8 mouse cellular contexts compared by ENCODE assay signal in the genomic region with DNA sequence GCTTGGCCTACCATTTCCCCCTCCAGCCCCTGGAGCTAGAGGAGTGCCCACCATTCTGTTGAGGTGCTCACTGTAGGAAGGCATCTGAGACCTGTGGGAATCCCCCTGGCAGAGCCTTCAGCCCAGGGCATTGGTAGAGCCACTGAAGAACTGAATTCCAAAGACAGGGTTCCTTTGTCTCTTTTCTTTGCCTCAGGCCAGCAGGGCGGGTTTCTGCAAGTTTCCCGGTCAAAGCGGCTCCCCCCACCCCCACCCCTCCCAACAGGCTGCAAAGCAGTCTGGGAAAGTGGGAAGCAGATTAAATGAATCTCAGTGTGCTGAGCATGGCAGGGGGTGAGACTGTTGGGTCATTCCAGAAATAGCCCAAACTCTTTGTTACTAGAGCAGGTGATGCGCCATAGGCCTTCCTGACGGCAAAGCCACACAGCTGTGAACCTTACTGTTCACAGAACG. TPM values are rescaled to one million over a fixed set of nuclear protein-coding genes. Genes with fewer than 3 reads are reported as not detected.
DNase-seq lines count a peak whose midpoint lies in the region; ATAC-seq and TF ChIP-seq lines count a peak whose summit lies in the region.

No protein-coding gene starts in this region.

- TF ChIP-seq CTCF in heart, postnatal 0 days (IDR thresholded peaks at IDR 0.05; ENCODE audit: low read depth) = no peak

- H3K4me3 ChIP-seq in heart, embryonic 16.5 days (ENCODE audit: low read length) = 0 out of 2 replicates have a peak overlapping the region, but pooled peaks have one; percentile 1
- H3K4me3 ChIP-seq in heart, postnatal 0 days (ENCODE audit: low read depth, low read length) = no peak overlapping the region
- no peak overlapping the region for H3K4me3 ChIP-seq in myocyte

- no peaks in the 10 kb centered on the region for H3K9me3 ChIP-seq in heart, embryonic 16.5 days (replicated peaks; ENCODE audit: control insufficient read depth, low read length)
- no peaks in the 10 kb centered on the region for H3K9me3 ChIP-seq in heart, postnatal 0 days (replicated peaks; ENCODE audit: control insufficient read depth, low read length)

- intact Hi-C loops in left cerebral cortex, postnatal 25 days (cut with DNase I) = no loop called here

- no peak; the same call in 1 of the 2 replicates for ATAC-seq in heart, embryonic 16.5 days (replicated peaks; ENCODE audit: extremely low read depth, insufficient read depth, low FRiP score)
- peak; percentile 42 for ATAC-seq in heart, postnatal 0 days (ENCODE audit: insufficient read depth, low read depth)
- ATAC-seq in erythroblast, adult 5-6 weeks (replicated peaks; ENCODE audit: low FRiP score, poor library complexity, severe bottlenecking) = no peak

- H3ac ChIP-seq in myocyte (ENCODE audit: control insufficient read depth, insufficient read length) = no peak overlapping the region

- no peaks in the 10 kb centered on the region for H3K27me3 ChIP-seq in heart, embryonic 16.5 days (ENCODE audit: control insufficient read depth, insufficient read depth, low read length)
- no peaks in the 10 kb centered on the region for H3K27me3 ChIP-seq in heart, postnatal 0 days (ENCODE audit: control insufficient read depth, insufficient read depth, low read length)
- no peaks in the 10 kb centered on the region for H3K27me3 ChIP-seq in myocyte (ENCODE audit: control insufficient read depth, insufficient read depth, insufficient read length)

- H3K36me3 ChIP-seq in heart, embryonic 16.5 days (ENCODE audit: control insufficient read depth, insufficient read depth) = no peaks in the 10 kb centered on the region
- H3K36me3 ChIP-seq in heart, postnatal 0 days (replicated peaks; ENCODE audit: control insufficient read depth, insufficient read depth, low read length) = no peaks in the 10 kb centered on the region
- no peaks in the 10 kb centered on the region for H3K36me3 ChIP-seq in myocyte (ENCODE audit: control insufficient read depth, insufficient read depth)

- H3K79me2 ChIP-seq in myocyte (ENCODE audit: control insufficient read depth, insufficient read depth) = peaks cover 99% of the 10 kb centered on the region

- peak overlapping the region; percentile 82 for H3K27ac ChIP-seq in heart, embryonic 16.5 days (ENCODE audit: low read length)
- H3K27ac ChIP-seq in heart, postnatal 0 days (ENCODE audit: low read depth) = peak overlapping the region; percentile 83

- TF ChIP-seq EP300 in heart, postnatal 0 days (IDR thresholded peaks at IDR 0.05; ENCODE audit: low read depth) = no peak

- 36% methylated on average over 6 of the region's 6 CpGs for WGBS in heart, embryonic 16.5 days
- 17% methylated on average over 6 of the region's 6 CpGs for WGBS in heart, postnatal 0 days

- H3K4me2 ChIP-seq in heart, embryonic 16.5 days (ENCODE audit: low read depth, low read length) = peak overlapping the region; percentile 39
- peak overlapping the region; percentile 31; the same call in 1 of the 2 replicates for H3K4me2 ChIP-seq in heart, postnatal 0 days (ENCODE audit: low read depth, low read length)
- peak overlapping the region; percentile 35 for H3K4me2 ChIP-seq in myocyte (ENCODE audit: low read depth)

- no peak for DNase-seq in heart, adult 8-10 months (ENCODE audit: low spot score)
- DNase-seq in R1 (ENCODE audit: low read depth, low spot score) = peak; percentile 93
- no peak for DNase-seq in heart, postnatal 0 days (ENCODE audit: low spot score)
- no peak for DNase-seq in left cerebral cortex, postnatal 25 days (ENCODE audit: low spot score in 2 of 2)
- no peak for DNase-seq in cerebellum, adult 8-10 months

- peaks cover 67% of the 10 kb centered on the region for H3K4me1 ChIP-seq in heart, embryonic 16.5 days (ENCODE audit: control insufficient read depth, insufficient read depth, low read length)
- peaks cover 55% of the 10 kb centered on the region for H3K4me1 ChIP-seq in heart, postnatal 0 days (ENCODE audit: control insufficient read depth, insufficient read depth)

- TF ChIP-seq POLR2A in myocyte (IDR thresholded peaks at IDR 0.05; ENCODE audit: insufficient read length, low read depth) = no peak

- H3K9ac ChIP-seq in heart, embryonic 16.5 days (ENCODE audit: low read length) = peak overlapping the region; percentile 67
- 0 out of 2 replicates have a peak overlapping the region, but pooled peaks have one; percentile 15 for H3K9ac ChIP-seq in heart, postnatal 0 days (replicated peaks; ENCODE audit: low read depth, low read length)

TF ChIP-seq in myocyte, 11 proteins besides CTCF, POLR2A, EP300 and RAD21:
- TF ChIP-seq MYOD1 (IDR thresholded peaks at IDR 0.05; ENCODE audit: control insufficient read depth in 1 of 3, insufficient read length in 2 of 3, low read depth in 2 of 3) = peak in 2 of 3 experiments; percentile 28 to 45
- TF ChIP-seq TCF3 (IDR thresholded peaks at IDR 0.05; ENCODE audit: insufficient read length, low read depth) = no peak
- TF ChIP-seq USF1 (IDR thresholded peaks at IDR 0.05; ENCODE audit: low read depth) = no peak
- no peak for TF ChIP-seq TCF12 (IDR thresholded peaks at IDR 0.05; ENCODE audit: insufficient read depth, poor library complexity, severe bottlenecking)
- TF ChIP-seq REST (IDR thresholded peaks at IDR 0.05; ENCODE audit: insufficient read depth, insufficient read length) = no peak
- TF ChIP-seq MAX (IDR thresholded peaks at IDR 0.05; ENCODE audit: low read depth) = no peak
- TF ChIP-seq MYOG (IDR thresholded peaks at IDR 0.05; ENCODE audit: control insufficient read depth in 1 of 3, insufficient read depth in 1 of 3, insufficient read length in 2 of 3, low read depth in 2 of 3) = peak in 1 of 3 experiments; percentile 47
- TF ChIP-seq SRF (IDR thresholded peaks at IDR 0.05; ENCODE audit: control insufficient read depth, insufficient read length, low read depth) = no peak

RNA-seq across cellular contexts. Expression of a gene that starts 18.0 kb away (rescaled TPM):
- polyA plus RNA-seq in heart, embryonic 16.5 days (2015; fragmentation: Nextera tagmentation; extraction: Ambion mirVana) = 0.04 and 0.11 TPM in 2 replicates
- total RNA-seq in heart, adult 8-10 months (2022) = under 1 TPM in 2 of 4 experiments, not detected in 2; 0.09 to 0.11 TPM
- not detected in 2 replicates for total RNA-seq in heart, postnatal 0 days (2014; rRNA removed; ENCODE audit: low replicate concordance)
- polyA plus RNA-seq in heart, postnatal 0 days (2015; fragmentation: Nextera tagmentation; extraction: Ambion mirVana) = 0.03 TPM in 1 of 2 replicates, not detected in the other
- polyA plus RNA-seq in myocyte (2012; fragmentation: generic; extraction: Trizol) = 0.13 TPM
- total RNA-seq in left cerebral cortex, postnatal 25 days (2021) = under 1 TPM; 0.25 to 0.32 TPM
- total RNA-seq in erythroblast, adult 5-6 weeks (2015; ENCODE audit: low replicate concordance) = not detected in 2 replicates
- total RNA-seq in erythroblast, adult 5-6 weeks (2017; ENCODE audit: low replicate concordance) = not detected in 2 replicates
